Comparison of ENCODE assay signal across 20 mouse cellular contexts in genomic region chr7:3164381-3164780, GRCm38 (mm10). TPM values are rescaled to one million over a fixed set of nuclear protein-coding genes. Genes with fewer than 3 reads are reported as not detected.
"Had no signal": no experiment of that assay in that cellular context is flagged by ENCODE, and none has a peak within 500 bp of the region (broad histone marks: within the 10 kb centered on the region; RNA-seq: fewer than 3 reads in every experiment).

No protein-coding gene starts in this region.

- H3K9ac ChIP-seq: lung, embryonic 14.5 days; midbrain, embryonic 13.5 days; midbrain, embryonic 15.5 days; neural tube, embryonic 12.5 days; stomach, embryonic 15.5 days had no signal

- H3K9me3 ChIP-seq: midbrain, embryonic 13.5 days; midbrain, embryonic 15.5 days; stomach, embryonic 15.5 days had no signal

- H3K27me3 ChIP-seq: megakaryocyte, embryonic 14.5 days; midbrain, embryonic 13.5 days; midbrain, embryonic 15.5 days; neural tube, embryonic 12.5 days; stomach, embryonic 15.5 days had no signal

- DNase-seq: lung, adult 18-20 months; lung, embryonic 14.5 days; lung, postnatal 10 days; right cerebral cortex, postnatal 14 days; thymus, adult 2 months; thymus, postnatal 25 days; thymus, postnatal 4 days had no signal

- H3K4me1 ChIP-seq: megakaryocyte, embryonic 14.5 days; midbrain, embryonic 13.5 days; midbrain, embryonic 15.5 days; neural tube, embryonic 12.5 days; stomach, embryonic 15.5 days had no signal

- H3K4me3 ChIP-seq: megakaryocyte, embryonic 14.5 days; midbrain, embryonic 13.5 days; midbrain, embryonic 15.5 days; neural tube, embryonic 12.5 days; stomach, embryonic 15.5 days had no signal

- H3K27ac ChIP-seq: macrophage; midbrain, embryonic 13.5 days; midbrain, embryonic 15.5 days; neural tube, embryonic 12.5 days; stomach, embryonic 15.5 days; stomach, postnatal 0 days had no signal

- H3K36me3 ChIP-seq: midbrain, embryonic 13.5 days; midbrain, embryonic 15.5 days; neural tube, embryonic 12.5 days; stomach, embryonic 15.5 days had no signal

RNA-seq across cellular contexts. Expression of gene AU018091, which starts 4.6 kb away (rescaled TPM):
- total RNA-seq: megakaryocyte progenitor cell, adult 5-6 weeks; midbrain, postnatal 0 days; monocyte, adult 5-6 weeks had no signal
- polyA plus RNA-seq: liver, embryonic 16.5 days; lung, embryonic 14.5 days; lung, embryonic 16.5 days; macrophage; midbrain, embryonic 13.5 days; midbrain, embryonic 15.5 days; midbrain, postnatal 0 days; neural tube, embryonic 14.5 days had no signal
